In genomic region chr10:81495616-81496263, GRCm38 (mm10) we compare ENCODE assay signal across 8 mouse cellular contexts. TPM values are rescaled to one million over a fixed set of nuclear protein-coding genes. Genes with fewer than 3 reads are reported as not detected.
DNase-seq lines count a peak whose midpoint lies in the region; ATAC-seq and TF ChIP-seq lines count a peak whose summit lies in the region.

No protein-coding gene starts in this region.

- peaks cover 30% of the 10 kb centered on the region for H3K36me3 ChIP-seq in heart, embryonic 10.5 days
- H3K36me3 ChIP-seq in testis, adult 2 months (ENCODE audit: control insufficient read depth, insufficient read depth, low read length) = no peaks in the 10 kb centered on the region
- H3K36me3 ChIP-seq in intestine, embryonic 15.5 days = peaks cover 24% of the 10 kb centered on the region
- peaks cover 15% of the 10 kb centered on the region for H3K36me3 ChIP-seq in neural tube, embryonic 14.5 days (ENCODE audit: control insufficient read depth, insufficient read depth, low read length)

- H3K9me3 ChIP-seq in heart, embryonic 10.5 days = no peaks in the 10 kb centered on the region
- no peaks in the 10 kb centered on the region for H3K9me3 ChIP-seq in intestine, embryonic 15.5 days
- H3K9me3 ChIP-seq in neural tube, embryonic 14.5 days (ENCODE audit: control insufficient read depth, low read length) = no peaks in the 10 kb centered on the region

- H3K4me1 ChIP-seq in heart, embryonic 10.5 days = peaks cover 40% of the 10 kb centered on the region
- H3K4me1 ChIP-seq in testis, adult 2 months (ENCODE audit: control insufficient read depth, insufficient read depth, low read length) = peaks cover 10% of the 10 kb centered on the region
- H3K4me1 ChIP-seq in intestine, embryonic 15.5 days (replicated peaks) = peaks cover 23% of the 10 kb centered on the region
- peaks cover 19% of the 10 kb centered on the region for H3K4me1 ChIP-seq in neural tube, embryonic 14.5 days (ENCODE audit: control insufficient read depth, insufficient read depth, low read length)

- ATAC-seq in intestine, embryonic 15.5 days = peak; percentile 30
- peak; percentile 41 for ATAC-seq in neural tube, embryonic 14.5 days (ENCODE audit: low read depth)

- 2% methylated on average over 41 of the region's 41 CpGs for WGBS in heart, embryonic 10.5 days
- WGBS in intestine, embryonic 15.5 days = 1% methylated on average over 41 of the region's 41 CpGs
- 2% methylated on average over 41 of the region's 41 CpGs for WGBS in neural tube, embryonic 14.5 days

- H3K27ac ChIP-seq in heart, embryonic 10.5 days = peak overlapping the region; percentile 88
- peak overlapping the region; percentile 65 for H3K27ac ChIP-seq in testis, adult 2 months (ENCODE audit: control insufficient read depth, insufficient read depth, low read depth, low read length)
- peak overlapping the region; percentile 63 for H3K27ac ChIP-seq in intestine, embryonic 15.5 days
- H3K27ac ChIP-seq in neural tube, embryonic 14.5 days (ENCODE audit: low read depth, low read length) = peak overlapping the region; percentile 29; the same call in 1 of the 2 replicates

- H3K4me3 ChIP-seq in heart, embryonic 10.5 days = peak overlapping the region; percentile 69
- peak overlapping the region; percentile 99 for H3K4me3 ChIP-seq in testis, adult 2 months (ENCODE audit: control insufficient read depth, low read depth, low read length)
- peak overlapping the region; percentile 89 for H3K4me3 ChIP-seq in intestine, embryonic 15.5 days (replicated peaks)
- H3K4me3 ChIP-seq in neural tube, embryonic 14.5 days (ENCODE audit: low read depth, low read length) = peak overlapping the region; percentile 72

- H3K4me2 ChIP-seq in intestine, embryonic 15.5 days (replicated peaks) = peak overlapping the region; percentile 91
- H3K4me2 ChIP-seq in neural tube, embryonic 14.5 days (ENCODE audit: low read depth, low read length) = peak overlapping the region; percentile 92

- peak overlapping the region; percentile 84 for H3K9ac ChIP-seq in intestine, embryonic 15.5 days
- peak overlapping the region; percentile 76 for H3K9ac ChIP-seq in neural tube, embryonic 14.5 days (replicated peaks; ENCODE audit: low read depth, low read length)

- no peak for TF ChIP-seq POLR2A in testis, adult 2 months (IDR thresholded peaks at IDR 0.05; ENCODE audit: control insufficient read depth, low read depth, low read length)

- DNase-seq in heart, embryonic 10.5 days (ENCODE audit: low spot score) = no peak
- no peak for DNase-seq in heart, adult 18-20 months
- no peak for DNase-seq in testis, postnatal 10 days (ENCODE audit: low spot score)
- DNase-seq in ovary, postnatal 10 days (ENCODE audit: low spot score) = no peak
- DNase-seq in spleen, adult 12 weeks (ENCODE audit: low spot score) = no peak

- TF ChIP-seq CTCF in testis, adult 2 months (IDR thresholded peaks at IDR 0.05; ENCODE audit: control insufficient read depth, insufficient read depth, insufficient replicate concordance, low read depth, low read length) = no peak

- no peaks in the 10 kb centered on the region for H3K27me3 ChIP-seq in heart, embryonic 10.5 days (ENCODE audit: insufficient read depth, poor library complexity, severe bottlenecking)
- no peaks in the 10 kb centered on the region for H3K27me3 ChIP-seq in testis, adult 2 months (ENCODE audit: control insufficient read depth, insufficient read depth, low read length)
- H3K27me3 ChIP-seq in intestine, embryonic 15.5 days (replicated peaks) = no peaks in the 10 kb centered on the region
- H3K27me3 ChIP-seq in neural tube, embryonic 14.5 days (ENCODE audit: control insufficient read depth, insufficient read depth, low read length) = no peaks in the 10 kb centered on the region

RNA-seq across cellular contexts. Expression of gene Ncln, which starts 0.5 kb away (rescaled TPM):
- polyA plus RNA-seq in heart, embryonic 10.5 days (2016; fragmentation: Nextera tagmentation; extraction: Ambion mirVana) = 75.3 and 86.1 TPM in 2 replicates
- 10 to 100 TPM; 61.9 to 64.3 TPM for total RNA-seq in heart, adult 18-20 months (2021)
- 70.4 and 71.3 TPM in 2 replicates for polyA plus RNA-seq in testis, adult 2 months (2012; rRNA removed)
- 98.5 and 118 TPM in 2 replicates for polyA plus RNA-seq in intestine, embryonic 15.5 days (2015; fragmentation: Nextera tagmentation; extraction: Ambion mirVana)
- polyA plus RNA-seq in neural tube, embryonic 14.5 days (2014; fragmentation: Nextera tagmentation; extraction: Ambion mirVana) = 62.6 and 62.7 TPM in 2 replicates

RNA-seq across cellular contexts. Expression of gene S1pr4, which starts 4.2 kb away (rescaled TPM):
- polyA plus RNA-seq in heart, embryonic 10.5 days (2016; fragmentation: Nextera tagmentation; extraction: Ambion mirVana) = 0.46 and 0.83 TPM in 2 replicates
- 1 to 10 TPM; 1.2 to 2.8 TPM for total RNA-seq in heart, adult 18-20 months (2021)
- polyA plus RNA-seq in testis, adult 2 months (2012; rRNA removed) = 0.04 and 0.13 TPM in 2 replicates
- 1.0 and 1.1 TPM in 2 replicates for polyA plus RNA-seq in intestine, embryonic 15.5 days (2015; fragmentation: Nextera tagmentation; extraction: Ambion mirVana)
- 0.29 and 0.79 TPM in 2 replicates for polyA plus RNA-seq in neural tube, embryonic 14.5 days (2014; fragmentation: Nextera tagmentation; extraction: Ambion mirVana)

RNA-seq across cellular contexts. Expression of gene Celf5, which starts 13.2 kb away (rescaled TPM):
- 0.10 and 0.18 TPM in 2 replicates for polyA plus RNA-seq in heart, embryonic 10.5 days (2016; fragmentation: Nextera tagmentation; extraction: Ambion mirVana)
- total RNA-seq in heart, adult 18-20 months (2021) = under 1 TPM; 0.17 to 0.21 TPM
- polyA plus RNA-seq in testis, adult 2 months (2012; rRNA removed) = 147 and 163 TPM in 2 replicates
- 1.7 TPM in 2 replicates for polyA plus RNA-seq in intestine, embryonic 15.5 days (2015; fragmentation: Nextera tagmentation; extraction: Ambion mirVana)
- 50.6 and 64.4 TPM in 2 replicates for polyA plus RNA-seq in neural tube, embryonic 14.5 days (2014; fragmentation: Nextera tagmentation; extraction: Ambion mirVana)

RNA-seq across cellular contexts. Expression of gene Gna15, which starts 28.3 kb away (rescaled TPM):
- polyA plus RNA-seq in heart, embryonic 10.5 days (2016; fragmentation: Nextera tagmentation; extraction: Ambion mirVana) = 2.8 and 4.8 TPM in 2 replicates
- 1 to 10 TPM; 1.4 to 1.5 TPM for total RNA-seq in heart, adult 18-20 months (2021)
- polyA plus RNA-seq in testis, adult 2 months (2012; rRNA removed) = 1.0 and 1.2 TPM in 2 replicates
- polyA plus RNA-seq in intestine, embryonic 15.5 days (2015; fragmentation: Nextera tagmentation; extraction: Ambion mirVana) = 0.92 and 0.97 TPM in 2 replicates
- 0.40 and 1.9 TPM in 2 replicates for polyA plus RNA-seq in neural tube, embryonic 14.5 days (2014; fragmentation: Nextera tagmentation; extraction: Ambion mirVana)

RNA-seq across cellular contexts. Expression of gene Nfic, which starts 40.3 kb away (rescaled TPM):
- polyA plus RNA-seq in heart, embryonic 10.5 days (2016; fragmentation: Nextera tagmentation; extraction: Ambion mirVana) = 23.0 and 24.3 TPM in 2 replicates
- 10 to 100 TPM; 91.0 to 93.4 TPM for total RNA-seq in heart, adult 18-20 months (2021)
- polyA plus RNA-seq in testis, adult 2 months (2012; rRNA removed) = 9.8 and 9.9 TPM in 2 replicates
- polyA plus RNA-seq in intestine, embryonic 15.5 days (2015; fragmentation: Nextera tagmentation; extraction: Ambion mirVana) = 52.8 and 56.0 TPM in 2 replicates
- polyA plus RNA-seq in neural tube, embryonic 14.5 days (2014; fragmentation: Nextera tagmentation; extraction: Ambion mirVana) = 21.9 and 25.0 TPM in 2 replicates

Comparison
In these comparisons a context has a peak if more than half of its experiments do, and no peak if none do; other contexts are left out.
1. H3K27ac ChIP-seq: peak in every context shown above with its lines; median percentile 88 in heart, embryonic 10.5 days; 65 in testis, adult 2 months; 63 in intestine, embryonic 15.5 days; 29 in neural tube, embryonic 14.5 days.
2. RNA of gene Celf5, which starts 13.2 kb away (polyA plus RNA-seq): 147 to 163 TPM in testis, adult 2 months and 50.6 to 64.4 TPM in neural tube, embryonic 14.5 days; 1.7 TPM in intestine, embryonic 15.5 days and 0.10 to 0.18 TPM in heart, embryonic 10.5 days; every median in the first group is over 10 times any median in the second.
3. Peak in every context shown above with its lines, with median percentiles within 50 percentile points of each other: H3K4me3 ChIP-seq.